Mouse (Mus musculus) bone marrow, adult 2 months (tissue): ENCODE data around the gene Dera.

Experiments
- CTCF ChIP-seq: fragments of 200-500 bp; IDR thresholded peaks from 2 replicates; pipeline ENCODE4 v1.5.1; 2011; ENCODE audit warnings: low read length, control low read depth; ENCODE audit not compliant: control insufficient read depth, insufficient read depth
- POLR2A ChIP-seq: fragments of 200-500 bp; IDR thresholded peaks from 2 replicates; pipeline ENCODE4 v1.6.1; 2011; ENCODE audit warnings: low read depth, mild to moderate bottlenecking, control low read depth, low read length, borderline replicate concordance; ENCODE audit not compliant: control insufficient read depth

- no peak for TF ChIP-seq CTCF
- no peak for TF ChIP-seq POLR2A
Measured at GRCm38 (mm10) chr6:137799253-137799652, 44.9 kb downstream of the Dera start.
